Mouse (Mus musculus) kidney, adult 2 months (tissue): ENCODE measurements around the gene Adtrp.

Experiments
- CTCF ChIP-seq: fragments of 200-500 bp; conservative IDR thresholded peaks from 2 replicates; pipeline ENCODE4 v1.5.1; 2011; ENCODE audit warnings: low read depth, mild to moderate bottlenecking, control low read depth, low read length, moderate library complexity, mixed read lengths; ENCODE audit not compliant: insufficient read depth, insufficient read length
- POLR2A ChIP-seq: fragments of 200-500 bp; IDR thresholded peaks from one replicate; pipeline ENCODE4 v1.6.1; 2011; ENCODE audit warnings: low read depth, low read length, control low read depth

- TF ChIP-seq POLR2A (no peak), CTCF (no peak)
Measured at GRCm38 (mm10) chr13:41872686-41873085, 25.2 kb upstream of the Adtrp start.
